Mouse (Mus musculus) monocyte, adult 2 months (primary cell): ENCODE data around the gene Klhl26.

Source experiments
- DNase-seq, 2 experiments: peaks; one replicate each; pipeline ENCODE4 v3.0.0; 2022; ENCODE audit warnings: low spot score in 2 of 2, low read depth in 1 of 2

The Klhl26 gene

DNA sequence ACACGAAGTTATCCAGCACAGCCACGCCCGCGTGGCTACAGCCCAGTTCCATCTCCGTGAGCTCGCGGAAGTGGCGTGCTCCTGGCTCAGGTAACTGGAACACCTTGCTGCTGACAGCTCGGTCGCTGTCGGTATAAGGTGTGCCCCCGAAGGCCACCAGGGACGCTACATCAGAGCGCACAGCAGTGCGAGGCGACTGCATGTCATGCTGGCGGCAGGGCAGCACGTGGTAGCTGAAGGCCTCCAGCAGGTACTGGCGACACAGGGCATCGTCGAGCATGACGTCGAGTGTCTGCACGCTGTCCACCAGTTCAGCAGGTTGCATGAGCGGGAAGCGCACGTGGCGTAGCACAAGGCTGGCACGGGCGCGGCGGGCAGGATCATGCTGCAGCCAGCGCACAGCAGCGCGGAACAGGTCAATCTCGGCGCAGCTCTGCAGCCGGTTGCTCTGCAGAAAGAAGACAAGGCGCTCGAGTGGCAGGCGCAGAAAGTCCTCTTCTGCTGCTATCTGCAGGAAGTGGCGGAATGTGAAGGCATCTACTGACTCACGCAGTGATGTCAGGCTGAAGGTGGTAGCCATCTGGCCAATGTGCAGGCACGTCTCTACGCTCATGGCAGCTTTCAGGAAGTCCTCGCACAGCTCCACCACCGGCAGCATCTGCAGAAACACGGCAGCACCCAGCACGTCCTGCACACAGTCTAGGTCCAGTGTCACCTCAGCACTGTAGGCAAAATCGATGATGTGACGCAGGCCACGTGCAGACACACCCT, 24.4 kb downstream of the Klhl26 start:
- DNase-seq: no peak

DNA sequence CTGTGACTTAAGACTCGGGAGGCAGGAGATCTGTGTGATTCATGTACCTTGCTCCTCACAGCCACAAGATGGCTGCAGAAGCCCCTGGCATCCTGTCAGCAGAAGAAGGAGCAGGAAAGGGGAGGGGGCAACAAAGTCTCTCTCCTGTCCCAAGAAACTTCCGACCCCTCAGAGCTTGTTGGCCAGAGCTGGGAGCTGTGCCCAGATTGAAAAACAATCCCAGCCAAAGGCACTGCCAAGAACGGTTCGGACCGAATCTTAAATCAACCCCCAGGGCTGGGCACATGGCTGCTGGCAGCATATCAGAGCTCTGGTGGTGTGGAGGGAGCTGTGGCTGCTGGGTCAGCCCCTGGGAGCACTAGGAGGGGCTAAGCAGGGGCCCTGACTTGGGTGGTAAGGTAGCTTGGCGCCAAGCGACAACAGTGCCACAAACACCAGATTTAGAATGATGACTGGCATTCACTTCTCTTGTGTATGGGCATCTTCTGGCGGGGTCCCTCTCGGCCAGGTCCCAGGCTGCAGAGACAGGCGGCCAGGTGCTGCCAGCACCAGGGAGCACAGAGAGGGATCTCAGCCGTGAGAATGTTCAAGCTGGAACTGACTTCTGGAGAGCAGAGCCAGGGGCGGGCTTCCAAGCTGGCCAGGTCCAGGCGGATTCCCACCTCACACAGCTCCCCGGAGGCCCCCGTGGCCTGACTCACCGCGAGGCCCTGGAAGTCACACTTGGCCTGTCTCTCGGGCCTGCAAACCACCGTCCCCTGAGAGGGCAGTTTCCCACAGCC, 28.9 kb downstream of the Klhl26 start:
- no peak for DNase-seq

DNA sequence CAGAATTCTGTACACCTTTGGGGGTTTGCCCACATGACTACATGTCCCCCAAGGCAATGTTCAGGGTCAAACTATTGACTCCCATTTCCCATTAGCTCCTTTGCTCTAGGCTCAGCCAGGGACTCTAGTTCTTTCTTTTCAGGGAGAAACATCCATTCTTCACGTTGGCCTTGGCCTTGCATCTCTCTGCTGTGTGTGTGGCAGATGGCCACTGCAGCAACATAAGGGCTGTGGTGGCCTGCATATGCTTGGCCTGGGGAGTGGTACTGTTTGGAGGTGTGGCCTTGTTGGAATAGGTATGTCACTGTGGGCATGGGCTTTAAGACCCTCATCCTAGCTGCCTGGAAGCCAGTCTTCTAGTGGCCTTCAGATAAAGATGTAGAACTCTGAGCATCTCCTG, 30.8 kb downstream of the Klhl26 start:
- DNase-seq: no peak

DNA sequence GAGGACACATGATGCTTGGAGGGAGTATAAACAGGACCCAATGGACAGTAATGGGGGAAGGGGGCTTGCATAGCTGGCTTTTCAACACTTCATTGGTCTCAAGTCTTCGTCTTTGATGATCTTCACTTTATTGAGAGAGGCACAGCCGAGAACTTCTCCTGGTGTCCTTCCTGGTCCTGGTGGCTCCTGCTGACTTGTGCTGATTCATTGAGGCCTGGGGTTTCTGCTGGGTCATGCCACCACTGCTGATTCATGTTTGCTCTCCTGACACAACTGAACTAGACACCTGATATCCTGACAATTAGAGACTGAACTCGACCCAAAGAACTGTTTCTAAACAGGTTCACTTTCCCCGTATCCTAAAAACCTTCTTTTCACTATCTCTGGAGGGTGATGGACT, 33.4 kb downstream of the Klhl26 start:
- no peak for DNase-seq

DNA sequence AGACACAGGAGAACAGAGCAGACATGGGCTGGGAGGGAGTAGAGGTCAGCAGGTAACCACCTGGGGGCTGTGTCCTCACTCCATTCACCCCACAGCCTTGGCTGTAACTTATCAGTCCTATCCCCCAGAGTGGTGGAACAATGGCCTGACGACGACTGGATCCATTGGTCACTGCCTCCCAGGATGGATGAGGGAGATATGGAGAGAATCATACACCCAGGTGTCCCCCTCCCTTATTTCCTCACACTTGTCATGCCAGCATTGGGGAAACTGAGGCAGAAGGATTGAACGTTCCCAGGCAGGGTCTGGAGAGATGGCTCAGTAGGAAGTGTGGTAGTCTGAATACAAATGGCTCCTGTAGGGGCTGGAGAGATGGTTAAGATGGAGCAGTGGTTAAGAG, 35.2 kb downstream of the Klhl26 start:
- DNase-seq: no peak

DNA sequence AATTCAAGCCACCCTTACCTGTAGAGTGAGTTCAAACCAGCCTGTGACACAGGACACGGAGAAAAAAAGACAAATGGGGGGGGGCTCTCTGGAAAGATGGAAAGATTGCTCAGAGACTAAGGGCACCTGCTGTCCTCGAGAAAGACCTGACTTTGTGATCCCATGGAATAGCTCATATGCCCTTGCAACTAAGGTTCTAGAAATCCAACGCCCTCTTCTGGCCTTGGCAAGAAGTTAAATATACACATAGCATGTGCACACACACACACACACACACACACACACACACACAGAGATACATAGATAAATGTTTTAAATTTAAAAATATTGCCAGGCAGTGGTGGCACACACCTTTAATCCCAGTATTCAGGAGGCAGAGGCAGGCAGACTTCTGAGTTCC, 36.5 kb downstream of the Klhl26 start:
- DNase-seq: no peak

DNA sequence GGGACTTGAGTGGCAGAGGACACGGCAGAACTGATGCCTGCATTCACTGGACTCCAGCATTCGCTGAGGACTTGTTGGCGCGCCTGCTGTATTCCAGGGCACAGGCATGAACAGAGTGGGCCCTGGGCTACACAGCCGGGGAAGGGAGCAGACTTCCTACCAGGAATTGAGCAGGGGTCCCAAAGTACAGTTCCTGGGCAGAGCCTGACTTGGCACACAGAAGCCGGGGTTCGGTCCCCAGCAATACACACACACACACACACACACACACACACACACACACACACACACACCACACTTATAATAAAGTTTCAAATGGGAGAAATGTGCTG, 37.0 kb downstream of the Klhl26 start:
- DNase-seq: no peak

DNA sequence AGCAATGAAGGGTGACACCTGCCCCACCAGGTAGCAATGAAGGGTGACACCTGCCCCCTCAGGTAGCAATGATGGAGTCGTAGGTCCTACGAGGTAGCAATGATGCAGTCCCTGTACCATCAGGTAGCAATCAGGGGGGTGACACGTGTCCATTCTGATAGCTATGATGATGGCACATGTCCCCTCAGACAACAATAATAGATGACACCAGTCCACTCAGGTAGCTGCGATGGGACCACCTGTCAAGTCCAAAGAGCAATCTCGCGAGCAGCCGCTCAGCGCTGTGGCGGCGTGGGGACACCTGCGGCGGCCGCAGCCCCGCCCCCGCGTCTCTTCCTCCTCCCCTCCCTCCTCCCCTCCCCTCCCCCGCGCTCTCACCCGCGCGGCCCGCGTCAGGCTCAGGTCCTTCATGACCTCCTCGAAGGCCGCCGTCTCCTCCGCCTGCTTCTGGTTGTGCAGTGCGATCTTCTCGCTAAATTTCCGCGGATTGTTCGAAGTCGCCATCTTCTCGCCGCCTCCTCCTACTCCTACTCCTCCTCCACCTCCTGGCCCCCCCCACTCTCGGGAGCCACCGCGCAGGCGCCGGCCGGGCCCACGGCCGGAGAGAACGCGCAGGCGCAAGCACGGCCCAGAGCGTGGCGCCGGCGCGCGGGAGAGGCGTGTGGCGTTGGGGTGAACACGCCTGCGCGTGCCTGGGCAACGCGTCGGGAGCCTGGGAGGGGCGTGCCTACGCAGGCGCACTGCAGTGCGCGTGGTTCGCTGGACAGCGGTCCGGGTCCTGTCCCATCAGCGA, 37.5 kb downstream of the Klhl26 start, which contains the start of gene Crtc1:
Crtc1 (minus strand) TSS at position 525 of the 793 bp plus-strand sequence.
- peak; percentile 93 to 98 for DNase-seq

DNA sequence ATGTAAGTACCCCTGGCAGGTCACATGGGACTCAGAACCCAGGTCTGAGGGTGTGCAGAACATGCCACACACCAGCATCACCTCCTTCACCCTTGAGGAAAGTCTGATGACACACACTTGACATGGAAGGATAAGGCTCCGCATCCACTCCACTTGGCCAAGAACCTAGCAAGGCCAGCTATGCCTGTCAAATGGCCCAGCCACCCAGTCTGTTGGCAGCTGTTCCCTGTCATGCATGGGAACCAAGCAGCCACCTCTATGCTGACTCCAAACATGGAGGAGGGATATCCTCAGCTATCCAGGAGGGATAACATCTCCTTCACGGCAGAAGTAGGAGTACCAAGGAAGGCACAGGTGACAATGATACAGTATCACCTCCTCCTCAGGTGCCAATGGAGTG, 38.3 kb downstream of the Klhl26 start:
- no peak for DNase-seq

DNA sequence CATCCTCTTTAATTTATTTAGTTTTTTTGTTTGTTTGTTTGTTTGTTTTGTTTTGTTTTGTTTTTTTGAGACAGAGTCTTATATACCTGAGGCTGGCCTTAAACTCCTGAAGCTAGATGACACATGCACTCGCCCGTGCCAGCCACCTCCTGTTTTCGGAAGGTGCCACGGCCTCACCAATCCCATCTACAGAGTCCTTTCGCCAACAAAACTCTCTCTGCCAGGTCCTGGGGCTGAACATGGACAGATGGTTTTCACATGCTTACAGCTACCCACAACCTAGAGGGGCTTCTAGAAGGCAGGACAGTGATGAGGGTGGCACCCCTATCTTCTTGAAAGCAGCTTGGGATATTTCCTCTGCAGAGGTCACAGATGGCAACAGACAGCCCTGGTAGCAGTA, 41.6 kb downstream of the Klhl26 start:
- DNase-seq: no peak

DNA sequence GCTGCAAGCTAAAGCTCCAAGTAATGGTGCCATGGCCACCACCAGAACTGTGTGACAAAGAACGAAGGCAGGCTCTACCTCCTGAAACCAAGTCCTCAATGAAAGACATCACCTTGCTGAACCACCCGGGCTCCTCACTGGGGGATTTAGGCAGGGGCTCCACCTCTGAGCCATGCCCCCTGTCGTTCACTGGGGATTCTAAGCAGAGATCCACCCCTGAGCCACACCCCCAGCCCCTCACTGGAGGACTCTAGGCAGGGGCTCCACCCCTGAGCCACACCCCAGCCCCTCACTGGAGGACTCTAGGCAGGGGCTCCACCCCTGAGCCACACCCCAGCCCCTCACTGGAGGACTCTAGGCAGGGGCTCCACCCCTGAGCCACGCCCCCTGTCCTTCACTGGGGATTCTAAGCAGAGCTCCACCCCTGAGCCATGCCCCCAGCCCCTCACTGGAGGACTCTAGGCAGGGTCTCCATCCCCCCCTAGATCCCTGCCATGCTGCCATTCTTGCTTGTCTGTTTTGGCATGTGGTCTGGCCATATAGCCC, 43.7 kb downstream of the Klhl26 start:
- DNase-seq: no peak

DNA sequence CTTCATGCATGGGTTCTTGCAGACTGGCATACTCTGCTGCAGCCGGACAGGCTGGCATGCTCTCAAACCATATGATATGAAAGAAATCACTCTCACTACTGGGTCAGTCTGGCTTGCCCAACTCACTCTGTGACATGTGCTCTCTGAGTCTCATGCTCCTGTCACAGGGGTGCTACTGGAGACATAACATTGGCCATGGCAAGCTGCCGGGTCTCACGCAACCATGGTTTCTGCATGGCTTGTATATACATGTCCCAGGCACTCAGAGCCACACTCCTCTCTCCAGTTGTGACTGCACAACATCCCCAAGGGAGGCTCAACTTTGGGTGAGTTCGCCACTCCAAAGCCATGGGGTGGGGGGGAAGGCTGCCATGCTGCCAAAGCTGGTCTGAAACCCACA, 45.6 kb downstream of the Klhl26 start:
- DNase-seq: no peak

DNA sequence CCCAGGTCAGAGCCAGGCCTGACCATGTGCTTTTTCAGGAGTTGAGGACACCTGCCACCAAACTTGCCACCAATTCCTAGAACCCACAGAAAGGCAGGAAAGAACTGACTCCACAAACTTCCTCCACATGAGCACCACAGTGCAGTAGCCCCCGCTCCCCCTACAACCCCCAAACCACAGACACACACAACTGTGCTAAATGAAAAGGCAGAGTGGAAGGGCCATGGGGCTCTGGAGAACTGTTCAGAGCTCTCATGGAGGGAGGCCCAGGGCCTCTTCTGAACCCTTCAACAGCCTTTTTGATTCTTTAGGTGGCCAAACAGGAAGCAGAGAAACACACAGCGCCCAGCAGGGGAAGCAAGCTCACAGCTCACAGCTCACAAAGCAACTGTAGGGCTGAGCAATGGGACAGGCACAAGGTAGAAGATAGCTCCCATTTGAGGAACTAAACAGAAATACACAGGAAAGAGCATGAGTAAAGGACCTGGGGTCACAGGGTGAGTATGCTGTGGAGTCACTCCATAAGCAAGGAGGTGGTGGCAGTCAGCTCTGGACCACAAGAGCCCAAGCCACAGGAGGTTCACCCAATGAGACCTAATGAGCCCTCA, 50.4 kb downstream of the Klhl26 start:
- DNase-seq: no peak

DNA sequence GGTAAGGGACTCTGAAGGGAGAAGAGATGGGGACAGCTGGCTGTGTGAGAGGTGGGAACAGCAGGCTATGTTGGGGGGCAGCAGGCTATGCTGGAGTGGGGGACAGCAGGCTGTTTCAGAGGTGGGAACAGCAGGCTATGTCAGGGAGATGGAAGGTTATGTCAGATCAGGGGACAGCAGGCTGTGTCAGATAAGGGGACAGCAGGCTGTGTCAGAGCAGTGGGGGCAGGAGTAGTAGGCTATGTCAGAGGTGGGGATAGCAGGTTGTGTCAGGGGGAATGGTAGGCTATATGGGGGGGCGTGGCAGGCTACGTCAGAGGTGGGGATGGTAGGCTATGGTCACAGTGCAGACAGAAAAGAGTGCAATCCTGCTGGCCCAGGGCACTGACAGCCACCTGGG, 54.0 kb downstream of the Klhl26 start:
- no peak for DNase-seq

DNA sequence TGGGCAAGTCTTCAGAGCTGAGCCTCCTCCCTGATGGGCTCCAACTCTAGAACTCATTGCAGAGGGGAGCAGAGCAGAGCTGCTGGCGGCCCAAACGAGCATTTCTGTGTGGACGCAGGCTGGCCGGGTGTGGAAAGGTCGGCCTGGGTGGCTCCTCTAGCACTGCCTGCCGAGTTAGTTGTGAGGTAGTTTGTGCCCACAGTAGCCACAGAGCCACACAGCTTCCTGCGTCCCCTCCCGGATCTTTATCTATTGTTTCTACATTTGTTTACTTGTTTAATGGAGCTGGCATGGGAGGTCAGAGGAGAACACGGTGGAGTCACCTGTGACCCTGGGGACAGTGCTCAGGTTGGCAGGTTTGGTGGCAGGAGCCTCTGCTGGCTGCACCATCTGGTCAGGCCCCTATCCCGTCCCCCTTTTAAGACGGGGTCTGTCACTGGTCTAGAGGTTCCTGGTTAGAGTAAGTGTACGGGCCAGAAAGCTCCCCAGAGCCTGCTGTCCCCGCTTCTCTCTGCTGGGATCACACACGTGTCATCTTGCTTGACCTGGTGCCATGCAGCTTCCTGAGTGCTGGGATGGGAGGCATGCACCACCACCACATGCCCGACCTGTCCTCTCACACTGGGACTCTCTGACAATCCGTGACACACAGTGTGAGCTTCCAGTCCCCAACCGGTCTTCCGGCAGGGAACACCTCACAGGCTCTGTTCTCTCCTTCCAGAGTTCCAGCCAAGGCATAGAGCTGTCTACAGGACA, 55.2 kb downstream of the Klhl26 start:
- DNase-seq: no peak

DNA sequence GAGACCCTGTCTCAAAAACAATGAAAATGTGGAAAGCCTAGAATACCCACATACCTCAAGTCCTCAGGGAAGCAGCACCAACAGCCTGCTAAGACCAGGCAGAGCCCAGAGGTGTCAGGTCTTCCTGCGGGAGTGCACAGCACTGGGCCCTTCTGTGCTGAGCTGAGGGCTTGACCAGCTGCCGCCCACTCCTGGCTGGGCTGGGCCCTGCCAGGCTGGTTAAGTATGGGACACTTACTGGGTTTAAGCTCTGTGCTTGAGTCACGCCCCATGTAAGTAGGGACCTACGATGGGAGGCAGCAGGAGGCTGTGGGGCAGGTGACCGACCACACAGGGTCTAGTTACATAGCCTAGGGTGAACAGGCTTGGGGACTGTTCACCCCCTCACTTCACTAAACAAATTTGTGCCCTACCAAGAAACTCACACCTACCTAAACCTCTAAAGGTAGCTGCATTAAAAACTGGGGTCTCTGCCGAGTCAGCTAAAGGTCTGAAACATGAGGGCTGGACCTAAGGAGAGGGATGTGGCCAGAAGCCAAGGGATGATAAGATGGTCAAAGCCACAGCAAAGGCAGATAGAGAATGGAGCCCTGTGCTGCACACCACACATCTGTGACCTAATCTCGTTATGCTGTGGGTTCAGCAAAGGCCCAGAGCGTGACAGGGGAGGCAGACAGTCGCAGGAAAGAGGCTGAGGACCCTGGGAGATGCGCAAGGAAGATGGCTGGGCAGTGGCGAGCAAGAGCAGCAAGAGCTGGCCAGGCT, 56.7 kb downstream of the Klhl26 start:
- no peak for DNase-seq

DNA sequence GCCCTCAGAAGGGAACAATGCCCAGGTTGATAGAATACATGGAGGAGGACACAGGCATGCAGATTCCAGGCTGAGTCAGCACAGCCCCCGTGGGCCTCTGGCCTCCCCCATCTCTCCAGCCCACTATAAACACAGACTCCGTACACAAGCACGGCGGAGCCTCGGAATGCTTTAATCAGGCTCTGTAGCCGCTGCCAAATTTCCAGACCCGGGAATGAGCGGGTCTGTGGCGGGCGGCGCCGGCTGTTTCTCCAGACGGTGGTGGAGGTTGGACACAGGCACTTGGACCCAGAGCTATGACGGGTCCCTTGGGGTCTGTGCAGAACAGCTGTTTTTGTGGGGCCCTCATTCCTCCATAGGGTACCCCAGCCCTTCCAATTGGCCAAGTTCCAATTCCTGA, 57.8 kb downstream of the Klhl26 start:
- DNase-seq: no peak

DNA sequence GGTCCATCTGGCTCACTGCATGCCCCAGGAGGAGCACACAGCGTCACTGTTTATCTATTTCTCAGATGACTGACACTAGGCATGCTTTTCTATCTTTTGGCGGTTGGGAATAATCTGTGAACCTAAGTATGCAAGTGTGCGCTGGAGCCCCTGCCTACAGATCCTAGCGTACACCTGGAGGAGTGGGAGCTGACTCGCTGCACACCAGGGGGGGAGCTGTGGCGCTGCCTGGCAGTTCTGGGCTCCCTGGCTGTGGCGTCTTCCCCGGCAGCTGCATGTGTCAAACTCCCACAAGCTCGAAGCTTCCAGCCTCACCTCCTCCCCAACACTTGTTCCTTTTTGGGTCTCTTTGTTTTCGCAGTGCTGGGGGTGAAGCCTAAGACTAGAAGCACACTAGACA, 58.9 kb downstream of the Klhl26 start:
- DNase-seq: no peak

DNA sequence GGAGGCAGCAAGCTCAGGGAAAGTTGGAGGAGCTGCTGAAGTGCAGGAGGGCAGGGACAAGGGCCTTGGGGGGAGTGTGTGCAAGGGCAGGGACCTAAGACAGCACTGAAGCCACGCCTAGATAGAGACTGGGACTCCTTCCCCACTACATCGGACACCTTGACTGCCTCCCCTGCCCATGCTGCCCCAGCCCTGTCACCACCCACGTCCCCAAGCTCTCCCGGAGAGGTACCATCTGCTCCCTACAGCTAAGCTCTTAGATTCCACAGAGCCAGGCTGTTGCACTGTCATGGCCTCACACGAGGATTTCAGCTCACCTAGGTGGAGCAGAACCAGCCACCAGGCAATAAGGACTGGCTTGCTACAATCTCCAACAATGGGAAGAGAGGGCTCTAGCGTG, 59.8 kb downstream of the Klhl26 start:
- DNase-seq: no peak
